Mouse (Mus musculus) heart, adult 2 months (tissue): ENCODE measurements around the gene Gpr1.

ENCODE experiments used
- CTCF ChIP-seq: fragments of 200-600 bp; IDR thresholded peaks from 2 replicates; pipeline ENCODE4 v1.8.1; 2022; ENCODE audit warnings: antibody characterized with exemption, mild to moderate bottlenecking, moderate library complexity
- EP300 ChIP-seq: fragments of 200-500 bp; IDR thresholded peaks from 2 replicates; pipeline ENCODE4 v1.6.1; 2011; ENCODE audit warnings: low read depth, low read length, control low read depth; ENCODE audit not compliant: insufficient read depth
- POLR2A ChIP-seq: fragments of 200-500 bp; IDR thresholded peaks from 2 replicates; pipeline ENCODE4 v1.6.1; 2011; ENCODE audit warnings: mild to moderate bottlenecking, low read depth, low read length, control low read depth; ENCODE audit not compliant: insufficient read depth

- no peak for TF ChIP-seq CTCF
- no peak for TF ChIP-seq EP300
- no peak for TF ChIP-seq POLR2A
These were observed 10.2 kb downstream of the Gpr1 start for GRCm38 (mm10) chr1:63203950-63204659.
